Mouse (Mus musculus) olfactory bulb, adult 2 months (tissue): ENCODE results near the gene Gzmm. TPM values are rescaled to one million over a fixed set of nuclear protein-coding genes. Genes with fewer than 3 reads are reported as not detected.

Experiments
- H3K27ac ChIP-seq: fragments of 200-500 bp; 2 replicates; pipeline ENCODE4 v1.5.1; 2012; ENCODE audit warnings: low read depth, low read length; ENCODE audit not compliant: insufficient read depth
- H3K4me1 ChIP-seq: fragments of 200-500 bp; 2 replicates; pipeline ENCODE4 v1.6.1; 2012; ENCODE audit warnings: low read length; ENCODE audit not compliant: control insufficient read depth, insufficient read depth
- H3K4me3 ChIP-seq: fragments of 200-500 bp; 2 replicates; pipeline ENCODE4 v1.5.1; 2012; ENCODE audit warnings: mild to moderate bottlenecking, low read depth, low read length, moderate library complexity; ENCODE audit not compliant: insufficient read depth
- CTCF ChIP-seq: fragments of 200-500 bp; IDR thresholded peaks from 2 replicates; pipeline ENCODE4 v1.5.1; 2012; ENCODE audit warnings: low read depth, mild to moderate bottlenecking, low read length, moderate library complexity; ENCODE audit not compliant: insufficient read depth
- POLR2A ChIP-seq: fragments of 200-500 bp; IDR thresholded peaks from 2 replicates; pipeline ENCODE4 v1.6.1; 2012; ENCODE audit warnings: mild to moderate bottlenecking, low read depth, low read length, moderate library complexity; ENCODE audit not compliant: insufficient read depth
- WGBS: fragments of 180-500 bp; shearing (Covaris S2); methylation state at CpG from one replicate; pipeline ENCODE4 v1.1.7; 2018; 5-methylcytosine and 5-hydroxymethylcytosine counted together
- polyA plus RNA-seq: library from polyadenylated mRNA; stranded (reverse); fragments of >200 nt; gene quantifications from 2 replicates; pipeline ENCODE4 v1.2.4, GENCODE M21; 2012; ENCODE audit warnings: low replicate concordance; ENCODE audit not compliant: missing spikeins, insufficient read depth, insufficient read length

The Gzmm gene
- polyA plus RNA-seq, 1 experiment: not detected

GRCm38 (mm10) chr10:79716254-79716987, 27.6 kb downstream of the Gzmm start, which contains the start of gene Hcn2:
Gene Hcn2, plus strand, starts transcription at chr10:79716634.
- Histone ChIP-seq H3K4me1 (peaks cover 42% of the 10 kb centered on the region), H3K27ac (peak within 1 kb of the TSS; percentile 94), H3K4me3 (peak within 1 kb of the TSS; percentile 84)
- WGBS: 3% methylated on average over 80 of the region's 91 CpGs
- 0 out of 2 replicates have a peak, but pooled peaks have one; percentile 15 for TF ChIP-seq POLR2A
- no peak for TF ChIP-seq CTCF

GRCm38 (mm10) chr10:79716988-79717355, 28.2 kb downstream of the Gzmm start:
- under 1% methylated on average over 44 of the region's 44 CpGs for WGBS
- H3K4me3 ChIP-seq: peak overlapping the region; percentile 84
- TF ChIP-seq CTCF (no peak), POLR2A (peak; percentile 17; the same call in 1 of the 2 replicates)
- peak overlapping the region; percentile 31 for H3K27ac ChIP-seq
- H3K4me1 ChIP-seq: peaks cover 46% of the 10 kb centered on the region

GRCm38 (mm10) chr10:79717640-79718357, 29.0 kb downstream of the Gzmm start:
- no peak for TF ChIP-seq POLR2A
- TF ChIP-seq CTCF: no peak
- Histone ChIP-seq H3K4me3 (peak overlapping the region; percentile 84), H3K27ac (peak overlapping the region; percentile 31), H3K4me1 (peaks cover 52% of the 10 kb centered on the region)
- WGBS: 3% methylated on average over 43 of the region's 43 CpGs

GRCm38 (mm10) chr10:79721089-79721488, 32.3 kb downstream of the Gzmm start:
- Histone ChIP-seq H3K27ac (no peak overlapping the region), H3K4me1 (peaks cover 62% of the 10 kb centered on the region), H3K4me3 (no peak overlapping the region)
- WGBS: 66% methylated on average over 5 of the region's 5 CpGs
- no peak for TF ChIP-seq CTCF
- TF ChIP-seq POLR2A: no peak

- TF ChIP-seq CTCF (no peak), POLR2A (no peak)
- WGBS: 28% methylated on average over 6 of the region's 6 CpGs
- Histone ChIP-seq H3K4me1 (peaks cover 57% of the 10 kb centered on the region), H3K27ac (peak overlapping the region; percentile 20; the same call in 1 of the 2 replicates), H3K4me3 (no peak overlapping the region)
Measured at GRCm38 (mm10) chr10:79723047-79723446, 34.2 kb downstream of the Gzmm start.

GRCm38 (mm10) chr10:79723692-79724091, 34.9 kb downstream of the Gzmm start:
- Histone ChIP-seq H3K27ac (peak overlapping the region; percentile 20; the same call in 1 of the 2 replicates), H3K4me1 (peaks cover 58% of the 10 kb centered on the region), H3K4me3 (no peak overlapping the region)
- TF ChIP-seq CTCF (no peak), POLR2A (no peak)
- WGBS: 76% methylated on average over 7 of the region's 7 CpGs

GRCm38 (mm10) chr10:79726090-79726489, 37.3 kb downstream of the Gzmm start:
- TF ChIP-seq POLR2A (no peak), CTCF (peak; percentile 48; the same call in 1 of the 2 replicates)
- Histone ChIP-seq H3K4me1 (peaks cover 51% of the 10 kb centered on the region), H3K27ac (no peak overlapping the region), H3K4me3 (no peak overlapping the region)
- WGBS: 40% methylated on average over 11 of the region's 11 CpGs

- Histone ChIP-seq H3K27ac (peak overlapping the region; percentile 27; the same call in 1 of the 2 replicates), H3K4me3 (no peak overlapping the region), H3K4me1 (peaks cover 31% of the 10 kb centered on the region)
- WGBS: 61% methylated on average over 28 of the region's 28 CpGs
- TF ChIP-seq CTCF (no peak), POLR2A (no peak)
Measured at GRCm38 (mm10) chr10:79728323-79729249, 39.8 kb downstream of the Gzmm start.
